Mouse (Mus musculus): Measurements from ENCODE around the gene Baz2b. TPM values are rescaled to one million over a fixed set of nuclear protein-coding genes. Genes with fewer than 3 reads are reported as not detected.

Baz2b gene
- total and polyA plus RNA-seq, 3 experiments: 5.7 to 11.4 TPM; not detected in 1

DNA sequence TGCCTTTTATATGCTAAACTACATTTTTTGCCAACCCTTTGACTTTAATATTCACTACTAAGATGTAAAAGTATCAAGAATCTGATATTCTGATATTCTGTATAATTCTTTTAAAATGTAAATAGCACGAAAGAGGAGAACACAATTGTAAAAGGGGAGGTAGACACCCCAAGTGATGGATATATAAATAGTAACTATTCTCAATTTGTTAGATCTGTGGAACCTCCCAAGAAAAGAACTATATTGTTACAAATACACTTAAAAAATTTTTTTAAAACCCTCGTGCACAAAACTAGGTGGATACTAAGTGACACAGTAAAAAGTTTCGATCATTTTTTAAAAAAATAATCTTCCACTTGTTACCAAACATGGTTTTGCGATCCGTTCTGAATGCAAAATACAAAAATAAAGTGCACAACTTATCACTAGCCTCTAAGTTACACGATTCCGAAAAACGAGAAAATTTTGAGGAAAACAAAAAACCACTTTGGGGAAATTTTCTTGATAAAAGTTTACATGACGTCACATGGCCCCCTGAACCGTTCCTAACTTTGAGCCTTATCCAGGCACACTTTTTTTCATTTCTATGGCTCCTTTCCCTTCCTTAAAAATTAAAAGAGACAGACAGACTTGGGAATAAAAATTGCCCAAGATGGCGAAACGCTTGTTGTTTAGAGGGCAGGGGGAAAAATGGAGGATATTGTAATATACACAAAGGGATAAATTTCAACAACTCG lies 85.6 kb downstream of the Baz2b start:
- TF ChIP-seq CHD1 (IDR thresholded peaks at IDR 0.05; ENCODE audit: low read depth, low read length): peak; percentile 54; the same call in 1 of the 2 replicates
- TF ChIP-seq ZNF384 (IDR thresholded peaks at IDR 0.05; ENCODE audit: low read depth, low read length): 0 out of 2 replicates have a peak, but pooled peaks have one; percentile 33
- TF ChIP-seq BHLHE40 (IDR thresholded peaks at IDR 0.05; ENCODE audit: borderline replicate concordance, low read depth, low read length): no peak
- no peak for TF ChIP-seq MAX (IDR thresholded peaks at IDR 0.05; ENCODE audit: low read length)
- DNase-seq (ENCODE audit: low read depth, low spot score): peak; percentile 50
- Histone ChIP-seq H3K27me3 (ENCODE audit: control insufficient read depth in 1 of 2, insufficient read depth in 2 of 2, low read length in 2 of 2) (peaks cover 12 to 15% of the 10 kb centered on the region in 2 experiments; a peak in 3 of 4 replicates), H3K27ac (ENCODE audit: control insufficient read depth, low read depth, low read length) (peak overlapping the region; percentile 3), H3K4me1 (ENCODE audit: control insufficient read depth in 1 of 2, insufficient read depth in 2 of 2, low read length in 2 of 2) (peaks cover 0 to 3% of the 10 kb centered on the region in 2 experiments; a peak in 1 of 4 replicates), H3K9ac (ENCODE audit: control insufficient read depth, low read depth, low read length, poor library complexity, severe bottlenecking) (peak overlapping the region; percentile 59), H3K4me3 (ENCODE audit: control insufficient read depth in 1 of 2, insufficient read depth in 1 of 2, low read depth in 2 of 2, low read length in 2 of 2) (peak overlapping the region; percentile 58 to 75), H3K36me3 (ENCODE audit: control insufficient read depth in 1 of 2, insufficient read depth in 2 of 2, low read length in 2 of 2) (peaks cover 0 to 2% of the 10 kb centered on the region in 2 experiments; a peak in 1 of 4 replicates), H3K9me3 (replicated peaks; ENCODE audit: insufficient read depth, low read length) (no peaks in the 10 kb centered on the region), H3K79me2 (ENCODE audit: control insufficient read depth, insufficient read depth, low read length, poor library complexity) (no peaks in the 10 kb centered on the region)

DNA sequence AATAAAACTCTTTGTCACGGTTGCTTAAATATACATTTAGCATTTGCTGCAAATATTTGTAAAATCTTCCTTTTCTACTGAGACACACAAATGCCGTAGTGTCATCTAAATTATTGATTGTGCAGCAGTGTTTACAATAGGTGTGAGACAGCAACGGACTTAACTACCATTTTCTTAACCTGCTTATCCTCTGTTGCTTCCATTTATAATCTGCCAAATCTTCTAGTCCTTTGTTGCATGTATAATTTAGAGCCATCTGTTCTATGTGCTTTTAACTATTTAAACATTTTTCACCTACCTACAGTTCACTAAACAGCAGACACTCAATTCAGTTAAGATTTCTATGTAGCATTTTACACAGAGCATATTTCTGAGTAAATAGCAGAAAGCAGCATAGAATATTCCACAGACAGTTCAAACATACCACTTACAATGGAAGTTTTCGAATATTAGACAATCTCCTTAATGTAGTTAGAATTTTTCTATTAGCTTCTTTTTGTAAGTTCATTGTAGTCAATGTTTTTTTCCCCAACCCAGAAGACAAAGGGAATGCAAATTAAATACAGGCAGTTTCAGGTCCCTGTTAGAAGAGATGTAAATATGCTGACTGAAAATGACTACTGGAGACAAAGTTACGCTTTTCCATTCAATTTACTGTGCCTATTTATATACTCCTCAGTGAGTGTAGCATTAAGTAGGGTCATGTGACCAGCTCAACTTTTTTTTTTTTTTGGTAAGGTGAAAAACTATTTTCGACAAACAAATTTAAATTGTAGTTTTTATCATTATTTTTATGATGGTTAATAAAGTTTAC lies 86.4 kb downstream of the Baz2b start:
- H3K79me2 ChIP-seq (ENCODE audit: control insufficient read depth, insufficient read depth, low read length, poor library complexity): no peaks in the 10 kb centered on the region
- peaks cover 12 to 15% of the 10 kb centered on the region in 2 experiments; a peak in 3 of 4 replicates for H3K27me3 ChIP-seq (ENCODE audit: control insufficient read depth in 1 of 2, insufficient read depth in 2 of 2, low read length in 2 of 2)
- H3K36me3 ChIP-seq (ENCODE audit: control insufficient read depth in 1 of 2, insufficient read depth in 2 of 2, low read length in 2 of 2): peaks cover 0 to 2% of the 10 kb centered on the region in 2 experiments; a peak in 1 of 4 replicates
- peaks cover 0 to 3% of the 10 kb centered on the region in 2 experiments; a peak in 1 of 4 replicates for H3K4me1 ChIP-seq (ENCODE audit: control insufficient read depth in 1 of 2, insufficient read depth in 2 of 2, low read length in 2 of 2)
- TF ChIP-seq ZNF384 (IDR thresholded peaks at IDR 0.05; ENCODE audit: low read depth, low read length): peak; percentile 50; the same call in 1 of the 2 replicates
- TF ChIP-seq SIN3A (IDR thresholded peaks at IDR 0.05; ENCODE audit: low read length): no peak
- no peak for TF ChIP-seq GABPA (IDR thresholded peaks at IDR 0.05; ENCODE audit: low read depth, low read length)
- TF ChIP-seq MAFK (IDR thresholded peaks at IDR 0.05; ENCODE audit: borderline replicate concordance, low read depth, low read length): no peak
- peak; percentile 81 for TF ChIP-seq USF1 (IDR thresholded peaks at IDR 0.05; ENCODE audit: low read depth, low read length)
- TF ChIP-seq POLR2AphosphoS5 (IDR thresholded peaks at IDR 0.05; ENCODE audit: borderline replicate concordance, low read depth, low read length): no peak
- TF ChIP-seq MXI1 (IDR thresholded peaks at IDR 0.05; ENCODE audit: low read depth, low read length): no peak
- no peak for TF ChIP-seq JUND (IDR thresholded peaks at IDR 0.05; ENCODE audit: low read depth, low read length)
- no peaks in the 10 kb centered on the region for H3K9me3 ChIP-seq (replicated peaks; ENCODE audit: insufficient read depth, low read length)
- no peak overlapping the region for H3K4me3 ChIP-seq (ENCODE audit: control insufficient read depth in 1 of 2, insufficient read depth in 1 of 2, low read depth in 2 of 2, low read length in 2 of 2)
- no peak overlapping the region for H3K9ac ChIP-seq (ENCODE audit: control insufficient read depth, low read depth, low read length, poor library complexity, severe bottlenecking)
- no peak overlapping the region for H3K27ac ChIP-seq (ENCODE audit: control insufficient read depth, low read depth, low read length)
- DNase-seq (ENCODE audit: low read depth, low spot score): peak; percentile 25
